Mouse (Mus musculus): ENCODE measurements around the gene Gm45233. TPM values are rescaled to one million over a fixed set of nuclear protein-coding genes. Genes with fewer than 3 reads are reported as not detected.
"Not testable (repeated sequence)": the region's sequence is repeated elsewhere in the genome, so short reads cannot be mapped to it uniquely, and the experiment has no call there.

Gene Gm45233
- 0.38 and 0.90 TPM in 2 replicates for polyA plus RNA-seq (2016; fragmentation: Nextera tagmentation; extraction: Ambion mirVana)

- no peaks in the 10 kb centered on the region for H3K9me3 ChIP-seq
- under 1% methylated on average over 27 of the region's 27 CpGs for WGBS
- H3K4me3 ChIP-seq = peak within 1 kb of the TSS; percentile 45
- peak; percentile 96 for ATAC-seq (ENCODE audit: insufficient number of reproducible peaks, insufficient read depth, low FRiP score, low TSS enrichment)
- peaks cover 9% of the 10 kb centered on the region for H3K4me1 ChIP-seq
- H3K9ac ChIP-seq = peak within 1 kb of the TSS; percentile 57
- no peaks in the 10 kb centered on the region for H3K36me3 ChIP-seq
- H3K27me3 ChIP-seq = no peaks in the 10 kb centered on the region
- peak within 1 kb of the TSS; percentile 83 for H3K4me2 ChIP-seq (replicated peaks)
- H3K27ac ChIP-seq = peak within 1 kb of the TSS; percentile 96
Observed at GRCm38 (mm10) chr7:43443917-43444293, at the start of gene Gm45233, which contains the start of gene Etfb. TSS of gene Gm45233 (plus strand) at chr7:43444128. TSS of gene Etfb (plus strand) at chr7:43444083.

GRCm38 (mm10) chr7:43399501-43399900 lies 44.4 kb upstream of the Gm45233 start:
- no peaks in the 10 kb centered on the region for H3K9me3 ChIP-seq
- H3K27me3 ChIP-seq = no peaks in the 10 kb centered on the region
- no peaks in the 10 kb centered on the region for H3K4me1 ChIP-seq
- 77% methylated on average over 2 of the region's 2 CpGs for WGBS
- H3K4me2 ChIP-seq (replicated peaks) = no peak overlapping the region
- no peak overlapping the region for H3K9ac ChIP-seq
- H3K4me3 ChIP-seq = no peak overlapping the region
- no peak for ATAC-seq (ENCODE audit: insufficient number of reproducible peaks, insufficient read depth, low FRiP score, low TSS enrichment)
- no peak overlapping the region for H3K27ac ChIP-seq
- no peaks in the 10 kb centered on the region for H3K36me3 ChIP-seq

- no peaks in the 10 kb centered on the region for H3K27me3 ChIP-seq
- H3K4me1 ChIP-seq = no peaks in the 10 kb centered on the region
- no peak overlapping the region for H3K27ac ChIP-seq
- no peak for ATAC-seq (ENCODE audit: insufficient number of reproducible peaks, insufficient read depth, low FRiP score, low TSS enrichment)
- H3K9ac ChIP-seq = no peak overlapping the region
- no peak overlapping the region for H3K4me3 ChIP-seq
- H3K9me3 ChIP-seq = no peaks in the 10 kb centered on the region
- H3K4me2 ChIP-seq (replicated peaks) = no peak overlapping the region
- no peaks in the 10 kb centered on the region for H3K36me3 ChIP-seq
- WGBS = 48% methylated on average over 2 of the region's 2 CpGs
Observed at GRCm38 (mm10) chr7:43402718-43403117, 41.2 kb upstream of the Gm45233 start.

GRCm38 (mm10) chr7:43407573-43407972 lies 36.4 kb upstream of the Gm45233 start:
- no peak overlapping the region for H3K9ac ChIP-seq
- H3K27ac ChIP-seq = no peak overlapping the region
- no peak overlapping the region for H3K4me2 ChIP-seq (replicated peaks)
- no peaks in the 10 kb centered on the region for H3K9me3 ChIP-seq
- no peaks in the 10 kb centered on the region for H3K36me3 ChIP-seq
- H3K4me3 ChIP-seq = no peak overlapping the region
- ATAC-seq (ENCODE audit: insufficient number of reproducible peaks, insufficient read depth, low FRiP score, low TSS enrichment) = no peak
- H3K4me1 ChIP-seq = no peaks in the 10 kb centered on the region
- no peaks in the 10 kb centered on the region for H3K27me3 ChIP-seq
- WGBS = 84% methylated on average over 3 of the region's 3 CpGs

- Histone ChIP-seq H3K36me3 (no peaks in the 10 kb centered on the region), H3K9ac (no peak within 1 kb of the TSS), H3K27ac (no peak within 1 kb of the TSS), H3K27me3 (no peaks in the 10 kb centered on the region), H3K4me2 (replicated peaks) (no peak within 1 kb of the TSS), H3K4me3 (no peak within 1 kb of the TSS), H3K4me1 (no peaks in the 10 kb centered on the region), H3K9me3 (no peaks in the 10 kb centered on the region)
- 81% methylated on average over 4 of the region's 4 CpGs for WGBS
- ATAC-seq (ENCODE audit: insufficient number of reproducible peaks, insufficient read depth, low FRiP score, low TSS enrichment) = no peak
Observed at GRCm38 (mm10) chr7:43408131-43408553, 35.8 kb upstream of the Gm45233 start, which contains the start of gene Siglecg. TSS of gene Siglecg (plus strand) at chr7:43408204.

GRCm38 (mm10) chr7:43409084-43409483 lies 34.8 kb upstream of the Gm45233 start:
- Histone ChIP-seq H3K27ac (no peak overlapping the region), H3K9ac (no peak overlapping the region), H3K36me3 (no peaks in the 10 kb centered on the region), H3K4me3 (no peak overlapping the region), H3K27me3 (no peaks in the 10 kb centered on the region), H3K4me2 (replicated peaks) (no peak overlapping the region), H3K9me3 (no peaks in the 10 kb centered on the region), H3K4me1 (no peaks in the 10 kb centered on the region)
- no peak for ATAC-seq (ENCODE audit: insufficient number of reproducible peaks, insufficient read depth, low FRiP score, low TSS enrichment)
- WGBS = 79% methylated on average over 3 of the region's 3 CpGs

GRCm38 (mm10) chr7:43411724-43412123 lies 32.2 kb upstream of the Gm45233 start:
- not testable (repeated sequence) for H3K27ac ChIP-seq; H3K9me3 ChIP-seq; H3K4me3 ChIP-seq; H3K36me3 ChIP-seq; ATAC-seq (ENCODE audit: insufficient number of reproducible peaks, insufficient read depth, low FRiP score, low TSS enrichment); H3K27me3 ChIP-seq; H3K4me2 ChIP-seq (replicated peaks); H3K9ac ChIP-seq; H3K4me1 ChIP-seq
- 27% methylated on average over 4 of the region's 4 CpGs for WGBS

GRCm38 (mm10) chr7:43417298-43417697 lies 26.6 kb upstream of the Gm45233 start:
- 91% methylated on average over 10 of the region's 10 CpGs for WGBS
- no peak for ATAC-seq (ENCODE audit: insufficient number of reproducible peaks, insufficient read depth, low FRiP score, low TSS enrichment)

GRCm38 (mm10) chr7:43422995-43423617 lies 20.8 kb upstream of the Gm45233 start:
- Histone ChIP-seq H3K4me3 (no peak overlapping the region; the same call in 1 of the 2 replicates), H3K9me3 (no peaks in the 10 kb centered on the region), H3K27me3 (no peaks in the 10 kb centered on the region), H3K4me2 (replicated peaks) (peak overlapping the region; percentile 24), H3K9ac (no peak overlapping the region), H3K27ac (no peak overlapping the region), H3K4me1 (no peaks in the 10 kb centered on the region; the same call in 1 of the 2 replicates), H3K36me3 (no peaks in the 10 kb centered on the region)
- peak; percentile 84 for ATAC-seq (ENCODE audit: insufficient number of reproducible peaks, insufficient read depth, low FRiP score, low TSS enrichment)
- 12% methylated on average over 11 of the region's 11 CpGs for WGBS

More at GRCm38 (mm10) chr7:43417298-43417697, 26.6 kb upstream of the Gm45233 start:
- H3K9me3 ChIP-seq = peaks cover 5% of the 10 kb centered on the region
- H3K4me3 ChIP-seq = no peak overlapping the region
- H3K4me1 ChIP-seq = no peaks in the 10 kb centered on the region
- H3K27ac ChIP-seq = no peak overlapping the region
- no peak overlapping the region for H3K4me2 ChIP-seq (replicated peaks)
- H3K36me3 ChIP-seq = no peaks in the 10 kb centered on the region
- H3K27me3 ChIP-seq = no peaks in the 10 kb centered on the region
- no peak overlapping the region for H3K9ac ChIP-seq

- Histone ChIP-seq H3K4me3 (no peak overlapping the region), H3K27me3 (no peaks in the 10 kb centered on the region), H3K9me3 (no peaks in the 10 kb centered on the region), H3K4me2 (replicated peaks) (no peak overlapping the region), H3K9ac (no peak overlapping the region), H3K27ac (no peak overlapping the region), H3K36me3 (no peaks in the 10 kb centered on the region), H3K4me1 (no peaks in the 10 kb centered on the region; the same call in 1 of the 2 replicates)
- ATAC-seq (ENCODE audit: insufficient number of reproducible peaks, insufficient read depth, low FRiP score, low TSS enrichment) = no peak
- whole genome bisulfite sequencing = 50% methylated on average over 3 of the region's 3 CpGs
Observed at GRCm38 (mm10) chr7:43423991-43424625, 19.8 kb upstream of the Gm45233 start.

- Histone ChIP-seq H3K9ac (no peak within 1 kb of the TSS), H3K36me3 (no peaks in the 10 kb centered on the region), H3K27ac (no peak within 1 kb of the TSS), H3K27me3 (no peaks in the 10 kb centered on the region), H3K4me3 (no peak within 1 kb of the TSS), H3K4me1 (no peaks in the 10 kb centered on the region; the same call in 1 of the 2 replicates), H3K9me3 (no peaks in the 10 kb centered on the region), H3K4me2 (replicated peaks) (no peak within 1 kb of the TSS)
- 86% methylated on average over 8 of the region's 8 CpGs for WGBS
- ATAC-seq (ENCODE audit: insufficient number of reproducible peaks, insufficient read depth, low FRiP score, low TSS enrichment) = no peak
Observed at GRCm38 (mm10) chr7:43427406-43427805, 16.5 kb upstream of the Gm45233 start, which contains the start of gene Lim2. TSS of gene Lim2 (plus strand) at chr7:43427670.

GRCm38 (mm10) chr7:43429500-43429899 lies 14.4 kb upstream of the Gm45233 start:
- no peak for ATAC-seq (ENCODE audit: insufficient number of reproducible peaks, insufficient read depth, low FRiP score, low TSS enrichment)
- Histone ChIP-seq H3K9ac (no peak overlapping the region), H3K4me2 (replicated peaks) (no peak overlapping the region), H3K4me3 (no peak overlapping the region), H3K36me3 (no peaks in the 10 kb centered on the region), H3K27ac (no peak overlapping the region), H3K4me1 (no peaks in the 10 kb centered on the region), H3K9me3 (no peaks in the 10 kb centered on the region), H3K27me3 (no peaks in the 10 kb centered on the region)
- 53% methylated on average over 4 of the region's 4 CpGs for WGBS

Data from embryonic facial prominence, embryonic 12.5 days (tissue).